Mouse (Mus musculus) cerebellum, adult 11-12 months (tissue): ENCODE measurements around the gene Gm15557.
"Not testable (repeated sequence)": the region's sequence is repeated elsewhere in the genome, so short reads cannot be mapped to it uniquely, and the experiment has no call there.

Experiments
- DNase-seq: peaks from one replicate; pipeline ENCODE4 v3.0.0; 2022

Gm15557 gene

DNA sequence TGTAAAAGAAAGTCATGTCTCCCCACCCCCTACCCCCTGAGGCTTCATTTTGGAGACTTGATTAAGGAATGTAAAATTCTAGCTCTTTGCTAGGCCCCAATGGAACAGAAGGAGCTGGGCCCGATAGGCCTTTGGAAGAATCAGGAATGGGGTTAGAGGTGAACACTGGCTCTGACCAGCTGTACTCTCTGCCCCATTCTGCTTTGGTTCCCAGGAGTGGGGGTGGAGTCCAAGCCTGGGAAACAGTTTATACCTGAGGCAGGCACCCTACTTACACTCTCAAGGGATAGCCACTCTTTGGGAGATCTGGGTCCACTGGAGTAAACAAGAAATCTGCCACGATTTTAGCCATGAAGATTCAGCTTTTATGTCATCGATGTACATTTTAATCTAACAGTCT lies at the start of gene Gm15557:
Gene Gm15557 (plus strand): TSS at position 48 of the 400 bp plus-strand sequence.
- no peak for DNase-seq

- DNase-seq, result no peak
These were observed 46.1 kb upstream of the Gm15557 start for GRCm38 (mm10) chr2:155894307-155895045.

- DNase-seq, result no peak
These were observed 45.3 kb upstream of the Gm15557 start for GRCm38 (mm10) chr2:155895046-155895735.

DNA sequence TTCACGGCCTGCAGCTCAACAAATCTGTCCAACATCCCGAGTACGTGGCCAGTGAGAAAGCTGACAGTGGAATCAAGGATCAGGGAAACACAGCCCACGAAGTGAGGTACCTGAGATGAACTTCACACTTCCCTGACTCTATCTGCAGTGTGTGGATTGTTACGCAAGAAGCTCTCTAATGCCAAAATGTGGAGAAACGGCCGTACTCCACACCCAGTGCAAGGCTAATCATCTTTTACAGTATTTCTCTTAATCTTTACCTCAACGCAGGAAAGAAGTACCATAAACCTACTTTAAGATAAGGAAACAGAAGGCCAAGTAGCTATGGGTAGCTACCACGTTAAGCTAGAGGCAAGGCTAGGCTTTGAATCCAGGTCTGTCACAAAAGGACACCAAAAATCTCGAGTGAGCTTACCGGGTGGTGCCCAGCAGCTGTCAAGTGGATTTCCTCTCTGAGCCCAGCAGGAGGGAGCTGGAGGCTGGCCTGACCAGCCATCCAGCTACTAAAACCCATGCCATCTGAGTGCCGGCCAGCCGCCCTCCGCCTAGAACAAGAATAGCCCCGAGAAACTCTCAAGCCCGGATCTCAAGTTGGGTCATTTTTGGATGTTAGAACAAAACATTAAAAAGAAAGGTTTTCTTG lies 37.4 kb upstream of the Gm15557 start:
- DNase-seq, result peak; percentile 73

DNA sequence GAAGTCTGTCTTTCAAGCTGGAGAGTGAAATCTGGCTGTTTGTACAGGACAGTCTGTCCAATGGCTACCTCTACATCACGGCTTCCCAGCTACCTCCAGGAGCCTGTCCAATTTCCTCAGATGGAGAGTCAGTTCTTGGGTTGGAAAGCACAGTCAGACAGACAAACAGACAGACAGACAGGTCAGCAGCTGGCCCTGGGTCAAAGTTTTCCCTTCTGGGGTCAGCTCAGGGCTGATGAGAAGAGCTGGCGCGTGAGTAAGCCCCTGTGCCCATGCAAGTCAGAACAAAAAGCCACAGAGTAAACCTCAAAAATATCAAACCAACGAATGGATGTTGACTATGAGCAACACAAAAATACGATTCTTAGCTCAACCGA lies 36.9 kb upstream of the Gm15557 start:
- no peak for DNase-seq

GRCm38 (mm10) chr2:155914684-155915083 lies 25.8 kb upstream of the Gm15557 start:
- no peak for DNase-seq

- no peak for DNase-seq
These were observed 17.4 kb upstream of the Gm15557 start for GRCm38 (mm10) chr2:155923143-155923542.

- not testable (repeated sequence) for DNase-seq
These were observed 15.3 kb upstream of the Gm15557 start for GRCm38 (mm10) chr2:155925213-155925612.

DNA sequence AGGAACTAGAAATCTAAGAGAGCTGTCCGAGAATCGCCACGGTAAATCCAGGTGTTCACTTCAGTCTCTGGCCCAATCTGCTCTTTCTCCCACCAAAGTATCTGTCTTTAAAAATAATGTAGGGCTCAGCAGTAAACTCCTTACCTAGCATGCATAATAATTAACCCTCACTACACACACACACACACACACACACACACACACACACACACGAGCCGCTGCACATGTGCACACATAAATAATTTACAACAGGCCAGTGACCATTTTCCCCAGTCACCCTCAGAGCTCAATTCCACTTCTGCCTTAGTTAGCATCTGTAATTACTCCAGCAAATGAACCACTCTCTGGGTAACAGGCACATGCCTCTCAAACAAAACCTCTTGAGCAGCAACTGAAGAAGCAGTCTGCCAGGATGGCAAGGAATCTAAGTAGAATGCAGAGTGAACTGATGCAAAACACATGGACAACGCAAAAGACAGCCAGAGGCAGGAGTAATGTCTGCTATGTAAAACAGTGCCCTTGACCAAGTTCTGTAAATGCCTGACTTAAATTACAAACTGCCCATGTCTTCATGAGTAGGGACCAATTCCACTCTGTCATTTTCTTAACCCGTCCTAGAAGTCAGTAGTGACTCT lies 11.7 kb upstream of the Gm15557 start:
- no peak for DNase-seq

DNA sequence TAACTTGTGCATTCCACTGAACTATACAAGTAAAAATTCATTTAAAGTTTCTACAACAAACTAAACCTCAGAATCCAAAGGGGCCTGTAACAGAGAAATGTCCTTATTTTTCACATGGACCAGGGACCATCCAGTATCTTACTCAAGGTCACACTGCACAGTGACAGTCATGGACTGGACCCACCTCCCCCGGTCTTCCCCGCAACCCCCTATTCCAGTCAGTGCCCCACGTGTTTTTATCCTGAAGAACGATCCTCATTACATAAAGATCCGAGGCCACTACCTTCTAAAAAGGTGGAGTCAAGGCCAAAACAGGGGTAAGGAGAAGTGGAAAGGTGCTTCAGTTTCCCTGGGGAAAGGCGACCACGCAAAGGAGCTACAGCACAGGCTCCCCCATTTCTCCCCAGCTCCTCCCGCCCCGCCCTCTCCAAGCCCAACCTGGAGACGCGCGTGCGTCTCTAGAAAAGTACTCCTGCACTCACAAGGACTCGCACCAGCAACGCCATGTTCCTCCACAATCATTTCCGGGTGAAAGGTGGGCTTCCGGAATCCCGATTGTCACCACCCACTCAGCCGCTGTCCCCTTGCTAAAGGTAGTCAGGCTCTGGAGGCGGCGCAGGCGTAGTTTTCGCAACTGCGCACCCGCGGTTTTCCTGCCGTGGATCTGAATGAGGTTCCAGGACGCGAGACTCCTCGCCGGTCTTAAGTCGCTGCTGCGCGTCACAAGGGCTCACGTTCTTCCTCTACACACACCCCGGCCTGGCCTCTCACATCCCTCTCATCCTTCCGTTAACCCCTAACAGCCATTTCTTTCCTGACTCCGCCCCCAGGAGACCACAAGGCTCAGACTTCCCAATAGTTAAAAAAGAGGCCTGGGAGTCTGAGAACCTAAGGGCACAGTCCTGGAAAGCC lies 10.7 kb upstream of the Gm15557 start, which contains the start of gene Uqcc1:
Gene Uqcc1 (minus strand): TSS at position 780 of the 912 bp plus-strand sequence.
- DNase-seq, result peak; percentile 92

DNA sequence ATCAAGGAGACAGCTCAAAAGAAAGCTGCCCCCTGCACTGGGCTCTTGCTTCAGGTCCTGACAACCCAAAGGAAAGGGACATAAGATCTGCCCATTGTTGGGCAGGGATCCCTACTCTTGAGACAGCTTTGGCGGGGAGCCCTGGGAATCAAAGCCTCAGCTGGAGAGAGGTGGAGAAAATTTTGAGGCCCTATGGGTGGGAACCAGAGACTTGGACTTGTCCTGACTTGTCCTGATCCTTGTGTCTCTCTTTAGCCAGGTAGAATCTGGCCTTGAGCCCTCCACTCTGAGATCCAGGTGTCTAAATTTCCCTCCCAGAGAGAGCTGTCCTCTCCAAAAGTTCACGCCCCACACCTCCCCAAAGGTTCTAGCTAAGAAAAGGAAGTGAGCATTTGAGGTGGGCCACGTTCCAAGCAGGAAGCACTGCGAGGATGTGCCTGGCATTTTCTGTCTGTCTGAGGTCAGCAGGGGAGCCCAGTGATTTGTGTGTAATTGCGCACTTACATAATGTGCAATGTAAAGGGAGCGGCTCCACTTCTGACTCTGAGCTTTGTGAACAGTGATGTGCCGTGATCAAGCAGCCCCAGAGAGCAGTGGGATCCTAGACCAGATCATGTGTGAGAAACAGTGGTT lies 515 bp upstream of the Gm15557 start:
- no peak for DNase-seq

DNA sequence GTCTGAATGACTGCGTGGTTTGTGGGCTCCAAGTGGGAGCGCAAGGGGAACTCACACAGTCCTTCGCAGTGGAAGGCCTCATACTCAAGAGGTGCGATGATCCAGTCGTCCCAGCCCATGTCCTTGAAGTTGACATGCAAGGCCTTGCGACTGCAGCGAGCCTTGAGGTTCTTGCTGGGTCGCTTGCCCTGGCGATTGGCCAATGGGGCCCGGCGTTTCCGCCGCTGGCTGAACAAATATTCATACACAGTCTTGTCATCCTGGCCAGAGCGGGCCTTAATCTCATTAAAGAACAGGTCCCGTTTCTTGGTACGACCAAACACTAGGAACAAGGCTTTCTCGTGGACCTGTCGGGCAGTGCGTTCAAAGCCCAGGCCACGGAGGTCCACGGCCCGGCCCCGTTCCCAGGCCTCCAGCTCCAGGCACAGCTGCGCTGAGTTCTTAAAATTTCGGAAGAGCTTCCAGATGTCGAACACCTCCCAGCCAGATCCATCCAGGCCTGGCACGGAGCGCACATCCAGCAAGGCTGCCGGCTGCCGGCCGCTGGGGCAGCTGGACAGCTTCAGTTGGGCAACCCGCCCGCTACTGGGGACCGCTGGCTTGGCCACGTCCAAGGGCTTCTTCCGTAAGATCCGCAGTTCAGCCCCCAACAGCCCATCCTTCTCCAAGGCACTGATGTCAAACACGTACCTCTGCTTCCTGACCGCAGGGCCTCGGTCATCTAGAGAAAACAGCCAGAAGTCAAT lies 1.3 kb downstream of the Gm15557 start:
- DNase-seq, result no peak

DNA sequence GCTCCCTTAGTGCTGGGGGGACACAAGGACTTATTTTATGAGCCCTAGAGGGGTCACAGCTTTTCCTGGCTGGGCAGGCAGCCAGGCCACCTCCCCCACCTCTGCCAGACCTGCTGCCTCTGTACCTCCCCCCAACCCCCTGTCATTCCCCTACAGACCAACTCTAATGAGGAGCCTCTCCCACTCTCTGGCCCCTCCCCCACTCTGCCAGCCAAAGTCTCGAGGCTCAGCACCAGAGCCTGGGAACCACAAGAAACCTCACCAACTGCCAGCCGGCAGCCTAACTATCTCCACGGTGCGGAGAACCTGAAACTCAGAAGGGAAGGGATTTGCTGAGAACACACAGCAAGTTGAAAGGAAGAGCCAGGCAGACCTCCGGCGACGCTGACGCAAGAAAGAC lies 2.9 kb downstream of the Gm15557 start:
- no peak for DNase-seq

GRCm38 (mm10) chr2:155944685-155945084 lies 4.2 kb downstream of the Gm15557 start:
- no peak for DNase-seq

DNA sequence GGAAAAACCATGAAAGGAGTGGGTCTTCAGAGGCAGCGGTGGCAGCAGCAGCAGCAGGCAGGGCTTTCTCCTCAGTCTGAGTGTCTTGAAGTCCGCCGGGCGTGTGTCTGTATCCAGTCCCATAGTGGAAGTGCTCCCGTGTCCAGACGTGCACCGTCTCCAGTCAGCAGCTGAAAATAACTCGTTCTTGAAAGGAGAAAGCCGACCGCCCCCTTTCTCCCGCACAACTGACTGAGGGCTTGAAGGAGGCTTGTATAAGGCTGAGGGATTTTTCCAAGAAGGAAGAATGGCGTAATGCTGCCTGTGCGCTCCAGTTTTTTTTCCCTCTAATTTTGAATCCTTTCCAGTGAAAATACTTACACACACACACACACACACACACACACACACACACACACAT lies 4.6 kb downstream of the Gm15557 start, which contains the start of gene Gdf5:
Gene Gdf5 (minus strand): TSS at position 244 of the 400 bp plus-strand sequence.
- DNase-seq, result no peak

DNA sequence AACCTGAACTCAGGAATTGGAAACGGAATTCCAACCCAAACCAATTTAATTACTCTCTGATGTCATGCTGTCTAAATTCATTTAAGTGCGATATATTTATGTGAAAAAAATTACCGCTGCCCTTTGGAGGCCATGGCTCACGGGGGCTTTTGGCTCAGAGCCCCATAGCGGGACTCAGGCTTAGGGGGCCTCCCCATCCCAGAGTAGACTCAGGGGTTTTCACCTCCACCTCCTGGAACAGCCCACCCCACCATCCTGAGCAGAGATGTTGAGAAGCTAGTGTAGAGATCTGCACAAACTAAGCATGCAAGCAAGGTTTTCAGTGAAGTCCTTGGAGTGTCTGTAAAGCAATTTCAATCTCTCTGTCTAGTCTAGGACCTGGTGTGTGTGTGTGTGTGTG lies 5.1 kb downstream of the Gm15557 start:
- no peak for DNase-seq

GRCm38 (mm10) chr2:155946069-155946468 lies 5.5 kb downstream of the Gm15557 start:
- peak; percentile 37 for DNase-seq

DNA sequence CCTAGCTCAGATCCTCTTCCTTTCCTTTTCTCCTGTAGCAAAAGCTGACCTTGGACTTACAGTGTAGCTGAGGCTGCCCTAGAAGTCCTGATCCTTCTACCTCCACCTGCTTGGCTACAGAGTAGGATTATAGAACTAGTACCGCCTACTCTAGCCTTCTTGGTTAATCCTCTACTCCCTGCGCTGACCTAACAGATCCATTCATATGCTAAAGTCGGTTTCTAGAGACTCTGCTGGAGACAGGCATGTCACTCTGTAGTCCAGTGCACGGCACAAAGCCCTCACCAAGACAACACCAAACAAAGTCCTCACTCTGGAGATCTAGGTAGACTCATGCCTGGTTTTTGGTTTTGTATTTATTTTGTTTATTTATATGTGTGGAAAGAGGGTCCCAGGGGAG lies 6.0 kb downstream of the Gm15557 start:
- DNase-seq, result no peak

- no peak for DNase-seq
These were observed 7.0 kb downstream of the Gm15557 start for GRCm38 (mm10) chr2:155947390-155948002.

- DNase-seq, result no peak
These were observed 8.8 kb downstream of the Gm15557 start for GRCm38 (mm10) chr2:155949362-155949761.
